Mouse (Mus musculus): ENCODE results near the gene 2310007B03Rik.

- TF ChIP-seq CTCF (IDR thresholded peaks at IDR 0.05; ENCODE audit: low read depth, low read length): no peak
- no peak for TF ChIP-seq POLR2A (IDR thresholded peaks at IDR 0.05; ENCODE audit: extremely low read depth, insufficient read depth, low read length)
Observed at GRCm38 (mm10) chr1:93130242-93130983, 30.3 kb downstream of the 2310007B03Rik start.

Measured in liver, adult 2 months (tissue).